Mouse (Mus musculus) CH12.LX (cell line): ENCODE measurements around the gene Ralgapa1.

Experiments used
- MAZ ChIP-seq: IDR thresholded peaks from 2 replicates; pipeline ENCODE4 v1.6.1; 2012; ENCODE audit warnings: low read depth, mild to moderate bottlenecking, inconsistent platforms, low read length, improper control_type of control experiment, moderate library complexity
- SIN3A ChIP-seq: IDR thresholded peaks from 2 replicates; pipeline ENCODE4 v1.6.1; 2012; ENCODE audit warnings: low read length, improper control_type of control experiment, inconsistent platforms
- SMC3 ChIP-seq: IDR thresholded peaks from 2 replicates; pipeline ENCODE4 v1.6.1; 2011; ENCODE audit warnings: low read depth, low read length, improper control_type of control experiment

GRCm38 (mm10) chr12:55850650-55851049 is 29.7 kb upstream of the Ralgapa1 start:
- TF ChIP-seq SIN3A (no peak), SMC3 (no peak), MAZ (no peak)
